Mouse (Mus musculus) forebrain, embryonic 14.5 days (tissue): ENCODE results near the gene Myo9a. TPM values are rescaled to one million over a fixed set of nuclear protein-coding genes. Genes with fewer than 3 reads are reported as not detected.

Experiments used
- ATAC-seq: fragments of 200-750 bp; cut with Nextera tagmentation; 2 replicates; pipeline ENCODE4 v1.8.0; 2017; ENCODE audit warnings: mild to moderate bottlenecking, moderate library complexity
- DNase-seq: peaks from one replicate; pipeline ENCODE4 v3.0.0-alpha.2; 2015; ENCODE audit warnings: low spot score
- H3K27ac ChIP-seq: fragments of 300-500 bp; sonication (generic); 2 replicates; pipeline ENCODE4 v1.5.1; 2014; ENCODE audit warnings: low read depth, mild to moderate bottlenecking, control low read depth, low read length, moderate library complexity
- H3K27me3 ChIP-seq: fragments of 300-500 bp; sonication (generic); replicated peaks from 2 replicates; pipeline ENCODE4 v1.6.1; 2014; ENCODE audit warnings: low read length, control low read depth, mixed read lengths; ENCODE audit not compliant: control insufficient read depth, insufficient read depth
- H3K36me3 ChIP-seq: fragments of 300-500 bp; sonication (generic); 2 replicates; pipeline ENCODE4 v1.6.1; 2014; ENCODE audit warnings: low read length, control low read depth; ENCODE audit not compliant: control insufficient read depth, insufficient read depth
- H3K4me1 ChIP-seq: fragments of 300-500 bp; sonication (generic); 2 replicates; pipeline ENCODE4 v1.6.1; 2014; ENCODE audit warnings: antibody characterized with exemption, low read length, control low read depth; ENCODE audit not compliant: control insufficient read depth, insufficient read depth
- H3K4me2 ChIP-seq: fragments of 300-500 bp; sonication (generic); 2 replicates; pipeline ENCODE4 v1.6.1; 2014; ENCODE audit warnings: mild to moderate bottlenecking, control low read depth, low read length
- H3K4me3 ChIP-seq: fragments of 300-500 bp; sonication (generic); 2 replicates; pipeline ENCODE4 v1.5.1; 2014; ENCODE audit warnings: low read depth, low read length, control low read depth
- H3K9ac ChIP-seq: fragments of 300-500 bp; sonication (generic); 2 replicates; pipeline ENCODE4 v1.6.1; 2014; ENCODE audit warnings: mild to moderate bottlenecking, low read length, control low read depth, moderate library complexity
- H3K9me3 ChIP-seq: fragments of 300-500 bp; sonication (generic); replicated peaks from 2 replicates; pipeline ENCODE4 v1.6.1; 2016; ENCODE audit warnings: low read length, control low read depth, mixed read lengths; ENCODE audit not compliant: control insufficient read depth
- WGBS: fragments of 180-500 bp; shearing (Covaris S2); extraction: QIAGEN DNeasy Blood & Tissue Kit; methylation state at CpG from one replicate; pipeline ENCODE4 v1.1.7; 2014; 5-methylcytosine and 5-hydroxymethylcytosine counted together
- polyA plus RNA-seq: library from polyadenylated mRNA; unstranded; fragments of >200 nt; fragmentation: Nextera tagmentation; extraction: Ambion mirVana; gene quantifications from 2 replicates; pipeline ENCODE4 v1.2.1, GENCODE M21; 2014

Gene Myo9a
- polyA plus RNA-seq, 1 experiment from 2014 or later = 18.8 TPM

- no peak for ATAC-seq
- Histone ChIP-seq H3K4me3 (no peak within 1 kb of the TSS), H3K4me2 (no peak within 1 kb of the TSS), H3K27ac (no peak within 1 kb of the TSS), H3K27me3 (no peaks in the 10 kb centered on the region), H3K4me1 (no peaks in the 10 kb centered on the region), H3K9me3 (no peaks in the 10 kb centered on the region), H3K9ac (no peak within 1 kb of the TSS), H3K36me3 (no peaks in the 10 kb centered on the region)
- no peak for DNase-seq
- 90% methylated on average over 10 of the region's 10 CpGs for WGBS
Measured at GRCm38 (mm10) chr9:59960559-59960958, 209.9 kb downstream of the Myo9a start, which contains the start of gene Nr2e3. TSS of gene Nr2e3 (minus strand) at chr9:59960659.

DNA sequence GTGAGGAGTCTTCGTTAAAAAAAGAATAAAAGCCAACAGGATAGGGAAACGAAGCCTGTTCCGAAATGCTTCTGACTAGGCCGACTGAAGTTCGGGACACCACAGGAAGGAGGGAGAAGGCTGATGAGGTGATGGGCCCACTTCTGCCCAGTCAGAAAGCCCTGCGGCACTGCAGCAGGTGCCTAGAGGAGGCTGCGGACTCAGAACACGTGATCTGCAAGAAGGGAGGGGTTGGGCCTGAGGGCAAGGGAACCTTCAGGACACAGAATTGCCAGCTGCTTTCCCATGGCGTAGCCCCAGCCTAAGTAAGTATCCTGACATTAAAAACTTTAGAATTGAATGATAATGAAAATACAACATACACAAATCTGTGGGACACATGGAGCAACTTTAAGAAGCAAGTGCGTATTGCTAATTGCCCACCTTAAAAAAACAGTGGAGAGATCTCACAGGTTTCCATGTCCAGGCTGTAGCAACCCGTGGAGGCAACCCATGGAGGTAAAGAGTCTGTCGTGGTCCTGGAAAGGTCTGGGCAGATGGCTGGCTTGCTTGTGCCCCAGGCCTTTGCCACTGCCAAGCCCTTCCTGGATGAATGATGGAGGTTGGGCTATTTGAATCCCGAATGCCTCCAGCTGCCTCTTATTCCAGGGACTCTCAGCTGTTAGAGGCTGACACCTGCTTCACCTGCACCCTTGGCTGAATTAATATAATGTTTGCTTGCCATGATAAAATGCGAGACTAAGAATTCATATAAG, 210.7 kb downstream of the Myo9a start:
- DNase-seq (no peak), ATAC-seq (no peak)
- no peaks in the 10 kb centered on the region for H3K4me1 ChIP-seq
- H3K4me3 ChIP-seq = no peak overlapping the region
- no peaks in the 10 kb centered on the region for H3K27me3 ChIP-seq
- no peak overlapping the region for H3K27ac ChIP-seq
- H3K4me2 ChIP-seq = no peak overlapping the region
- H3K9me3 ChIP-seq = no peaks in the 10 kb centered on the region
- WGBS = 45% methylated on average over 14 of the region's 14 CpGs
- H3K36me3 ChIP-seq = no peaks in the 10 kb centered on the region
- H3K9ac ChIP-seq = no peak overlapping the region

- no peak for DNase-seq
Measured at GRCm38 (mm10) chr9:59964367-59964766, 213.7 kb downstream of the Myo9a start.

DNA sequence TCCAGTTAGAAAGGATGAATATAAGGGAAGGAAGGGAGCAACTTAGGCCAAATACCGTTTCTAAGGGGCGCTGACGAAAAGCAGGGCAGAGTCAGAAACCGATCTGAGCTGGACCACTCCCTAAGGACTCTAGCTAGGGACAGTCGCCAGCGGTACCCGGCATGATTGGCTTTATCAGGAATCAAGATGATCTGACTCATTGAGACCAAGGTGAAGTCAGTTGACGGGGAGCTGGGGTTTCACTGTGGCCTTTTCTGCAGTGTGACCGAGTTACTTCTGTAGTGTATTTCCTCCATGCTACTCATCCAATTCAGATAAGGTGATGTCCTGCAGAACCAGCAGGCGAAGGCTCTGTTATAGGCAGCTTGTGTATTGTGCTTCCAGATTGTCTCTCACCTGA, 214.3 kb downstream of the Myo9a start:
- ATAC-seq = no peak
- no peak for DNase-seq
- Histone ChIP-seq H3K4me3 (no peak overlapping the region), H3K27me3 (no peaks in the 10 kb centered on the region), H3K9me3 (no peaks in the 10 kb centered on the region), H3K27ac (no peak overlapping the region), H3K4me2 (no peak overlapping the region), H3K9ac (no peak overlapping the region), H3K4me1 (no peaks in the 10 kb centered on the region), H3K36me3 (no peaks in the 10 kb centered on the region)
- 91% methylated on average over 10 of the region's 10 CpGs for WGBS

More at GRCm38 (mm10) chr9:59964367-59964766, 213.7 kb downstream of the Myo9a start:
- Histone ChIP-seq H3K27me3 (no peaks in the 10 kb centered on the region), H3K9me3 (no peaks in the 10 kb centered on the region), H3K4me2 (no peak overlapping the region), H3K4me1 (no peaks in the 10 kb centered on the region), H3K9ac (no peak overlapping the region), H3K36me3 (no peaks in the 10 kb centered on the region), H3K27ac (no peak overlapping the region), H3K4me3 (no peak overlapping the region)
- no peak for ATAC-seq
- 49% methylated on average over 3 of the region's 3 CpGs for WGBS

- H3K9me3 ChIP-seq = no peaks in the 10 kb centered on the region
- WGBS = 26% methylated on average over 6 of the region's 6 CpGs
Measured at GRCm38 (mm10) chr9:59969383-59969782, 218.7 kb downstream of the Myo9a start.

GRCm38 (mm10) chr9:59971263-59971662, 220.6 kb downstream of the Myo9a start:
- H3K36me3 ChIP-seq = no peaks in the 10 kb centered on the region
- DNase-seq (no peak), ATAC-seq (no peak)
- 67% methylated on average over 4 of the region's 4 CpGs for WGBS
- H3K4me3 ChIP-seq = no peak overlapping the region
- H3K27ac ChIP-seq = no peak overlapping the region
- no peaks in the 10 kb centered on the region for H3K4me1 ChIP-seq
- no peak overlapping the region for H3K9ac ChIP-seq
- H3K27me3 ChIP-seq = no peaks in the 10 kb centered on the region
- H3K9me3 ChIP-seq = no peaks in the 10 kb centered on the region
- no peak overlapping the region for H3K4me2 ChIP-seq

More at GRCm38 (mm10) chr9:59969383-59969782, 218.7 kb downstream of the Myo9a start:
- H3K4me1 ChIP-seq = no peaks in the 10 kb centered on the region
- H3K27me3 ChIP-seq = no peaks in the 10 kb centered on the region
- peak; percentile 88 for DNase-seq
- no peak overlapping the region for H3K4me2 ChIP-seq
- H3K27ac ChIP-seq = no peak overlapping the region
- no peak overlapping the region for H3K4me3 ChIP-seq
- no peaks in the 10 kb centered on the region for H3K36me3 ChIP-seq
- no peak overlapping the region for H3K9ac ChIP-seq
- ATAC-seq = peak; percentile 68

Other genes with a start within 250 kb of the Myo9a start
- 60.7 and 61.6 TPM in 2 replicates for gene Hexa, start 211.4 kb upstream of the Myo9a start, polyA plus RNA-seq
- 0.27 and 0.82 TPM in 2 replicates for gene Tmem202, start 211.0 kb upstream of the Myo9a start, polyA plus RNA-seq
- 14.0 and 20.3 TPM in 2 replicates for gene Celf6, start 173.0 kb upstream of the Myo9a start, polyA plus RNA-seq
- 211 and 219 TPM in 2 replicates for gene Parp6, start 133.6 kb upstream of the Myo9a start, polyA plus RNA-seq
- gene Pkm, start 94.5 kb upstream of the Myo9a start, polyA plus RNA-seq = 1,240 and 1,376 TPM in 2 replicates
- 2.8 and 3.5 TPM in 2 replicates for gene Gramd2, start 70.8 kb upstream of the Myo9a start, polyA plus RNA-seq
- gene Senp8, start 186 bp upstream of the Myo9a start, polyA plus RNA-seq = 12.3 and 12.7 TPM in 2 replicates
- not detected in 2 replicates for gene Nr2e3, start 209.8 kb downstream of the Myo9a start, polyA plus RNA-seq